18 mouse cellular contexts compared by ENCODE assay signal in the genomic region with DNA sequence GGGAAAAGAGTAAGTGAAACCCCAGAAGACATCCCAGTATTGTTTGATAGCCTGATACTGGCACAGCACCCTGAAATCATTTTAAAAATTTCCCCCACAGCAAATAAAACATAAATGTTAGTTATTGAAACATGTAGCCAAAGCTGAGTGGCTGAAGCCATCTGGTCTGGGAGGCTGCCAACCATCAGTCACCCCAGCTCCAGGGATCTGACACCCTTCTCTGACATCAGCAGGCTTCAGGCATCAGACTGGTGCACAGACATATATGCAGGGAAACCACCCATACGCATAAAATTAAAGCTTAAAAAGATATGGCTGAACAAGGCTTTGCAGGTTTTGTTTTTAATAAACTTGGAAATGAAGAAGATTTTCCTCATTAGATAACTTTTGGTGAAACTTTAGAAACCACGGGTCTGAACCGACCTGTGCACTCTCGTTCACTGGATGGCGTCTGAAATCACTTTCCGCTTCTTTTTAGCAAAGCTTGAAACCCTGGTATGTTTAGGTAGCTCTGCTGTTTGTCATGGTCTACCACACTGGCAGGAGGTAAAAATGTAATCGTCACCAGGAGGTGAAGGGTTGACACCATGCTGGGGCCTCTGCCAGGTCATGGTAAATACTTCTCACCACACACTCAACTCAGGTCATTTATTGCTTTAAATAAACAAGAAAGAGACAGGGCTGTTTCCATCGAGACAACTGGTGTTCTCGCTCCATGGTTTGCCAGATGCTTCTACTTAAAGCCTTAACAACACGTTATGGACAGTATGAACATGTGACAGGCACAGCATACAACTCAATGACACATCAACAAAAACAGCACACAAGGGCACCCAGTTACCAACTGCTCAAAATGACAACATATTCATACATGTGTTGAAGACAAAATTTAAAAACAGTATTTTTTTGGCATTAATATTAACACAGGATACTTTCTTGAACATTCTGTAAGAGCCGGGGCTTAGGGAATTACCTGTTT.
DNase-seq lines count a peak whose midpoint lies in the region; ATAC-seq and TF ChIP-seq lines count a peak whose summit lies in the region.
"Had no signal": no experiment of that assay in that cellular context is flagged by ENCODE, and none has a peak within 500 bp of the region (broad histone marks: within the 10 kb centered on the region; RNA-seq: fewer than 3 reads in every experiment).

No protein-coding gene starts in this region.

- H3K27me3 ChIP-seq in heart, embryonic 14.5 days (ENCODE audit: control insufficient read depth, insufficient read depth, low read length) = no peaks in the 10 kb centered on the region
- no peaks in the 10 kb centered on the region for H3K27me3 ChIP-seq in lung, embryonic 14.5 days (ENCODE audit: insufficient read depth, low read length)
- H3K27me3 ChIP-seq in hindbrain, embryonic 10.5 days (ENCODE audit: insufficient read depth, poor library complexity, severe bottlenecking) = no peaks in the 10 kb centered on the region; the same call in 1 of the 2 replicates
- H3K27me3 ChIP-seq: embryonic facial prominence, embryonic 13.5 days; liver, embryonic 15.5 days; midbrain, embryonic 15.5 days had no signal

- peaks cover 9 to 11% of the 10 kb centered on the region in 2 experiments for H3K4me1 ChIP-seq in heart, embryonic 14.5 days (ENCODE audit: control insufficient read depth in 2 of 2, insufficient read depth in 2 of 2, low read length in 2 of 2)
- H3K4me1 ChIP-seq in lung, embryonic 14.5 days (ENCODE audit: insufficient read depth) = peaks cover 13% of the 10 kb centered on the region
- H3K4me1 ChIP-seq in hindbrain, embryonic 10.5 days (replicated peaks) = peaks cover 21% of the 10 kb centered on the region; the same call in 1 of the 2 replicates
- H3K4me1 ChIP-seq: liver, embryonic 15.5 days; midbrain, embryonic 15.5 days had no signal

- H3K4me3 ChIP-seq in heart, embryonic 14.5 days (ENCODE audit: control insufficient read depth in 1 of 2, insufficient read depth in 1 of 2, low read depth in 1 of 2, low read length in 2 of 2) = no peak overlapping the region
- H3K4me3 ChIP-seq in lung, embryonic 14.5 days (ENCODE audit: low read depth, low read length) = no peak overlapping the region
- no peak overlapping the region for H3K4me3 ChIP-seq in hindbrain, embryonic 10.5 days
- H3K4me3 ChIP-seq: embryonic facial prominence, embryonic 13.5 days; liver, embryonic 15.5 days; midbrain, embryonic 15.5 days had no signal

- intact Hi-C loops in heart, postnatal 25 days (cut with DNase I) = no loop called here

- H3K9me3 ChIP-seq in heart, embryonic 14.5 days (ENCODE audit: control insufficient read depth, low read length) = no peaks in the 10 kb centered on the region
- no peaks in the 10 kb centered on the region for H3K9me3 ChIP-seq in lung, embryonic 14.5 days (ENCODE audit: low read depth, low read length)
- H3K9me3 ChIP-seq in hindbrain, embryonic 10.5 days = no peaks in the 10 kb centered on the region
- H3K9me3 ChIP-seq: embryonic facial prominence, embryonic 13.5 days; liver, embryonic 15.5 days; midbrain, embryonic 15.5 days had no signal

- H3K9ac ChIP-seq in heart, embryonic 14.5 days (ENCODE audit: low read length) = no peak overlapping the region
- H3K9ac ChIP-seq in lung, embryonic 14.5 days = no peak overlapping the region
- H3K9ac ChIP-seq: embryonic facial prominence, embryonic 13.5 days; liver, embryonic 15.5 days; midbrain, embryonic 15.5 days had no signal

- WGBS in heart, embryonic 14.5 days = 45% methylated on average over 11 of the region's 11 CpGs
- WGBS in lung, embryonic 14.5 days = 28% methylated on average over 11 of the region's 11 CpGs
- WGBS in hindbrain, embryonic 10.5 days = 81% methylated on average over 11 of the region's 11 CpGs

- no peak overlapping the region for H3K4me2 ChIP-seq in heart, embryonic 14.5 days (ENCODE audit: low read length)
- no peak overlapping the region for H3K4me2 ChIP-seq in lung, embryonic 14.5 days
- H3K4me2 ChIP-seq: embryonic facial prominence, embryonic 13.5 days; liver, embryonic 15.5 days; midbrain, embryonic 15.5 days had no signal

- 0 out of 2 replicates have a peak, but pooled peaks cover 7% of the 10 kb centered on the region for H3K36me3 ChIP-seq in heart, embryonic 14.5 days (ENCODE audit: control insufficient read depth, insufficient read depth, low read length)
- no peaks in the 10 kb centered on the region for H3K36me3 ChIP-seq in lung, embryonic 14.5 days (ENCODE audit: insufficient read depth)
- no peaks in the 10 kb centered on the region for H3K36me3 ChIP-seq in hindbrain, embryonic 10.5 days
- H3K36me3 ChIP-seq: embryonic facial prominence, embryonic 13.5 days; liver, embryonic 15.5 days; midbrain, embryonic 15.5 days had no signal

- TF ChIP-seq CTCF in lung, embryonic 14.5 days (IDR thresholded peaks at IDR 0.05; ENCODE audit: low read depth) = no peak

- peak overlapping the region; percentile 25 to 51; a peak in 2 of 4 replicates for H3K27ac ChIP-seq in heart, embryonic 14.5 days (replicated peaks in 1 of 2; ENCODE audit: control insufficient read depth in 1 of 2, insufficient read depth in 1 of 2, low read depth in 2 of 2, low read length in 2 of 2)
- no peak overlapping the region for H3K27ac ChIP-seq in lung, embryonic 14.5 days (ENCODE audit: low read depth)
- no peak overlapping the region for H3K27ac ChIP-seq in hindbrain, embryonic 10.5 days
- H3K27ac ChIP-seq: embryonic facial prominence, embryonic 13.5 days; liver, embryonic 15.5 days; midbrain, embryonic 15.5 days had no signal

- peak; percentile 51 to 60 for DNase-seq in cerebellum, postnatal 10 days
- no peak for DNase-seq in cerebellum, adult 11-12 months
- no peak for DNase-seq in heart, postnatal 25 days (ENCODE audit: low spot score)
- peak; percentile 78 for DNase-seq in lung, embryonic 14.5 days
- no peak for DNase-seq in lung, postnatal 25 days (ENCODE audit: low spot score)
- no peak for DNase-seq in hindbrain, embryonic 10.5 days (ENCODE audit: low spot score)
- DNase-seq in right cerebral cortex, adult 2 months (ENCODE audit: low spot score in 2 of 2) = no peak
- DNase-seq: adrenal gland, adult 8-10 months; gastrocnemius, postnatal 14 days; kidney, postnatal 36 days; left cerebral cortex, postnatal 4 days; right cerebral cortex, postnatal 4 days; thymus, adult 2 months had no signal

- no peak for ATAC-seq in heart, embryonic 14.5 days (ENCODE audit: insufficient number of reproducible peaks, insufficient read depth, low FRiP score, low read depth)
- peak; percentile 73 for ATAC-seq in lung, embryonic 14.5 days (ENCODE audit: insufficient read depth)
- ATAC-seq: intestine, postnatal 0 days; midbrain, embryonic 15.5 days had no signal

Comparison
In these comparisons a context has a peak if more than half of its experiments do, and no peak if none do; other contexts are left out.
1. DNase-seq: peak in cerebellum, postnatal 10 days (2 of 2) and lung, embryonic 14.5 days (single experiment); none in cerebellum, adult 11-12 months (single experiment), heart, postnatal 25 days (single experiment), lung, postnatal 25 days (single experiment), hindbrain, embryonic 10.5 days (single experiment) and right cerebral cortex, adult 2 months (0 of 2).
2. H3K27ac ChIP-seq: peak in heart, embryonic 14.5 days (2 of 2); none in lung, embryonic 14.5 days (single experiment) and hindbrain, embryonic 10.5 days (single experiment).